Mouse (Mus musculus): ENCODE measurements around the gene Prpf4. TPM values are rescaled to one million over a fixed set of nuclear protein-coding genes. Genes with fewer than 3 reads are reported as not detected.

Gene Prpf4
- polyA plus RNA-seq, 1 experiment, result 11.3 TPM

- 79% methylated on average over 4 of the region's 4 CpGs for WGBS
These were observed 22.9 kb downstream of the Prpf4 start for GRCm38 (mm10) chr4:62431522-62431921.

GRCm38 (mm10) chr4:62433939-62434870 is 25.6 kb downstream of the Prpf4 start:
- no peak for DNase-seq (ENCODE audit: low read depth, low spot score)
- 39% methylated on average over 7 of the region's 7 CpGs for WGBS

More at GRCm38 (mm10) chr4:62431522-62431921, 22.9 kb downstream of the Prpf4 start:
- DNase-seq (ENCODE audit: low read depth, low spot score), result no peak

GRCm38 (mm10) chr4:62435081-62435480 is 26.5 kb downstream of the Prpf4 start, which contains the start of gene Rnf183:
Gene Rnf183, minus strand, starts transcription at chr4:62435252.
- WGBS, result 63% methylated on average over 6 of the region's 6 CpGs
- no peak for DNase-seq (ENCODE audit: low read depth, low spot score)

GRCm38 (mm10) chr4:62437256-62437778 is 28.7 kb downstream of the Prpf4 start:
- 89% methylated on average over 3 of the region's 3 CpGs for WGBS
- DNase-seq (ENCODE audit: low read depth, low spot score), result no peak

GRCm38 (mm10) chr4:62437871-62438270 is 29.3 kb downstream of the Prpf4 start:
- DNase-seq (ENCODE audit: low read depth, low spot score), result no peak
- WGBS, result 51% methylated on average over 7 of the region's 7 CpGs

GRCm38 (mm10) chr4:62439793-62440192 is 31.2 kb downstream of the Prpf4 start:
- WGBS, result 71% methylated on average over 4 of the region's 4 CpGs
- no peak for DNase-seq (ENCODE audit: low read depth, low spot score)

GRCm38 (mm10) chr4:62440544-62440943 is 31.9 kb downstream of the Prpf4 start:
- no peak for DNase-seq (ENCODE audit: low read depth, low spot score)
- 52% methylated on average over 4 of the region's 4 CpGs for WGBS

- DNase-seq (ENCODE audit: low read depth, low spot score), result no peak
- 75% methylated on average over 4 of the region's 4 CpGs for WGBS
These were observed 32.4 kb downstream of the Prpf4 start for GRCm38 (mm10) chr4:62440986-62441385.

- no peak for DNase-seq (ENCODE audit: low read depth, low spot score)
- 32% methylated on average over 5 of the region's 5 CpGs for WGBS
These were observed 46.4 kb downstream of the Prpf4 start for GRCm38 (mm10) chr4:62454995-62455394.

GRCm38 (mm10) chr4:62459081-62459480 is 50.5 kb downstream of the Prpf4 start:
- WGBS, result 63% methylated on average over 3 of the region's 3 CpGs
- DNase-seq (ENCODE audit: low read depth, low spot score), result no peak

- 92% methylated on average over 8 of the region's 8 CpGs for WGBS
- no peak for DNase-seq (ENCODE audit: low read depth, low spot score)
These were observed 51.8 kb downstream of the Prpf4 start for GRCm38 (mm10) chr4:62460348-62460747.

GRCm38 (mm10) chr4:62463124-62463523 is 54.5 kb downstream of the Prpf4 start:
- 32% methylated on average over 2 of the region's 2 CpGs for WGBS
- DNase-seq (ENCODE audit: low read depth, low spot score), result no peak

GRCm38 (mm10) chr4:62468158-62468557 is 59.6 kb downstream of the Prpf4 start:
- no peak for DNase-seq (ENCODE audit: low read depth, low spot score)
- 100% methylated on average over 1 of the region's 1 CpGs for WGBS

- DNase-seq (ENCODE audit: low read depth, low spot score), result no peak
- under 1% methylated on average over 30 of the region's 30 CpGs for WGBS
These were observed 62.0 kb downstream of the Prpf4 start, which contains the start of gene Wdr31 for GRCm38 (mm10) chr4:62470598-62471051. Gene Wdr31, minus strand, starts transcription at chr4:62470896.

- WGBS, result 93% methylated on average over 2 of the region's 2 CpGs
- DNase-seq (ENCODE audit: low read depth, low spot score), result no peak
These were observed 63.5 kb downstream of the Prpf4 start for GRCm38 (mm10) chr4:62472071-62472470.

- WGBS, result 20% methylated on average over 2 of the region's 2 CpGs
- no peak for DNase-seq (ENCODE audit: low read depth, low spot score)
These were observed 66.5 kb downstream of the Prpf4 start for GRCm38 (mm10) chr4:62475131-62475530.

GRCm38 (mm10) chr4:62475793-62476192 is 67.2 kb downstream of the Prpf4 start:
- DNase-seq (ENCODE audit: low read depth, low spot score), result peak; percentile 71
- 30% methylated on average over 6 of the region's 6 CpGs for WGBS
